Mouse (Mus musculus) liver, embryonic 12.5 days (tissue): ENCODE data around the gene Cluh. TPM values are rescaled to one million over a fixed set of nuclear protein-coding genes. Genes with fewer than 3 reads are reported as not detected.

Experiments used
- ATAC-seq: fragments of 200-750 bp; cut with Nextera tagmentation; 2 replicates; pipeline ENCODE4 v1.8.0; 2017; ENCODE audit warnings: moderate number of reproducible peaks, mild to moderate bottlenecking, moderate library complexity
- H3K27ac ChIP-seq: fragments of 300-500 bp; sonication (generic); 2 replicates; pipeline ENCODE4 v1.5.1; 2016; ENCODE audit warnings: mild to moderate bottlenecking
- H3K27me3 ChIP-seq: fragments of 300-500 bp; sonication (generic); replicated peaks from 2 replicates; pipeline ENCODE4 v1.6.1; 2016; ENCODE audit warnings: mild to moderate bottlenecking, moderate library complexity
- H3K36me3 ChIP-seq: fragments of 300-500 bp; sonication (generic); 2 replicates; pipeline ENCODE4 v1.6.1; 2016; ENCODE audit warnings: mild to moderate bottlenecking, moderate library complexity
- H3K4me1 ChIP-seq: fragments of 300-500 bp; sonication (generic); 2 replicates; pipeline ENCODE4 v1.6.1; 2016
- H3K4me2 ChIP-seq: fragments of 300-500 bp; sonication (generic); 2 replicates; pipeline ENCODE4 v1.6.1; 2016; ENCODE audit warnings: mild to moderate bottlenecking, moderate library complexity
- H3K4me3 ChIP-seq: fragments of 300-500 bp; sonication (generic); 2 replicates; pipeline ENCODE4 v1.5.1; 2016; ENCODE audit warnings: mild to moderate bottlenecking, moderate library complexity
- H3K9ac ChIP-seq: fragments of 300-500 bp; sonication (generic); 2 replicates; pipeline ENCODE4 v1.6.1; 2016; ENCODE audit warnings: mild to moderate bottlenecking, moderate library complexity
- H3K9me3 ChIP-seq: fragments of 300-500 bp; sonication (generic); replicated peaks from 2 replicates; pipeline ENCODE4 v1.6.1; 2016; ENCODE audit warnings: mild to moderate bottlenecking, moderate library complexity
- WGBS: fragments of 180-500 bp; shearing (Covaris S2); methylation state at CpG from one replicate; pipeline ENCODE4 v1.1.7; 2016; ENCODE audit not compliant: insufficient replicate concordance; 5-methylcytosine and 5-hydroxymethylcytosine counted together
- polyA plus RNA-seq: library from polyadenylated mRNA; unstranded; fragments of >200 nt; fragmentation: Nextera tagmentation; extraction: Ambion mirVana; gene quantifications from 2 replicates; pipeline ENCODE4 v1.2.1, GENCODE M21; 2016

The Cluh gene
- polyA plus RNA-seq, 1 experiment from 2014 or later = 50.1 TPM

GRCm38 (mm10) chr11:74666776-74667581, 17.7 kb downstream of the Cluh start:
- Histone ChIP-seq H3K4me2 (no peak overlapping the region), H3K36me3 (peaks cover 92% of the 10 kb centered on the region), H3K4me3 (no peak overlapping the region), H3K9me3 (no peaks in the 10 kb centered on the region), H3K4me1 (no peaks in the 10 kb centered on the region), H3K27ac (no peak overlapping the region), H3K27me3 (no peaks in the 10 kb centered on the region), H3K9ac (no peak overlapping the region)
- 87% methylated on average over 14 of the region's 14 CpGs for WGBS
- no peak for ATAC-seq

DNA sequence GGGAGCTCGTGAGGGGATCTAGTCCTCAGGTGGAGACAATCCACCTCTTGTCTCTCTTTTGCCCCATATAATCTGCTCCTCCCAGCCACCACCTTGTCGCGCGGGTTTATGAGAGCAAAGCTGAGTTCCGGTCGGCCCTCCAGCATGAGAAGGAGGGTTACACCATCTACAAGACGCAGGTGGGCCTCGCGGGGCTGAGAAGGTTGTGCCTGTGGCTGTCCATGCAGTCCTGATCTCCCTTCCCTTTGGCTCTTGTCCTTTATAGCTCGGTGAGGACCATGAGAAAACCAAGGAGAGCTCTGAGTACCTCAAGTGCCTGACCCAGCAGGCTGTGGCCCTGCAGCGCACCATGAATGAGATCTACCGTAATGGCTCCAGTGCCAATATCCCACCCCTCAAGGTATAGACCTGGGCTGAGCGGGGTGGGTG, 18.3 kb downstream of the Cluh start:
- 86% methylated on average over 13 of the region's 13 CpGs for WGBS
- Histone ChIP-seq H3K4me3 (no peak overlapping the region), H3K36me3 (peaks cover 90% of the 10 kb centered on the region), H3K9ac (no peak overlapping the region), H3K4me2 (no peak overlapping the region), H3K4me1 (0 out of 2 replicates have a peak, but pooled peaks cover under 1% of the 10 kb centered on the region), H3K27ac (no peak overlapping the region), H3K9me3 (no peaks in the 10 kb centered on the region), H3K27me3 (no peaks in the 10 kb centered on the region)
- ATAC-seq = no peak

DNA sequence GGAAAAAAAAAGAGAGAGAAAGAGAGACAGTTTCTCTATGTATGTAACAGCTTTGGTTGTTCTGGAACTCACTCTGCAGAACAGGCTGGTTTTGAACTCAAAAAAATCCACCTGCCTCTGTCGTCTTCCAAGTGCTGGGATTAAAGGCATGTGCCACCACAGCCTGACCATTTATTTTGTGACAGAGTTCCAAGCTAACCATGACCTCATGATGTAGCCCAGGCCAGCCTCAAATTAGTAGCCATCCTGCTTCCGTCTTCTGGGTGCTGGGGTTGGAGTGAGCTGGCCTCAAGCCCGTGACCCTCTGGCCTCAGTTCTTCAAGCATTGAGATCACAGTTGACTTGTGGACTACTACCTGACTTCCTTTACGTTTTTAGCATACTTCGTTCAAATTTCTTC, 19.2 kb downstream of the Cluh start:
- H3K9me3 ChIP-seq = no peaks in the 10 kb centered on the region
- 85% methylated on average over 5 of the region's 5 CpGs for WGBS
- H3K9ac ChIP-seq = no peak overlapping the region
- no peaks in the 10 kb centered on the region for H3K27me3 ChIP-seq
- no peak overlapping the region for H3K4me2 ChIP-seq
- H3K27ac ChIP-seq = 0 out of 2 replicates have a peak overlapping the region, but pooled peaks have one; percentile 25
- peaks cover 89% of the 10 kb centered on the region for H3K36me3 ChIP-seq
- no peak for ATAC-seq
- peaks cover 10% of the 10 kb centered on the region for H3K4me1 ChIP-seq
- no peak overlapping the region for H3K4me3 ChIP-seq

DNA sequence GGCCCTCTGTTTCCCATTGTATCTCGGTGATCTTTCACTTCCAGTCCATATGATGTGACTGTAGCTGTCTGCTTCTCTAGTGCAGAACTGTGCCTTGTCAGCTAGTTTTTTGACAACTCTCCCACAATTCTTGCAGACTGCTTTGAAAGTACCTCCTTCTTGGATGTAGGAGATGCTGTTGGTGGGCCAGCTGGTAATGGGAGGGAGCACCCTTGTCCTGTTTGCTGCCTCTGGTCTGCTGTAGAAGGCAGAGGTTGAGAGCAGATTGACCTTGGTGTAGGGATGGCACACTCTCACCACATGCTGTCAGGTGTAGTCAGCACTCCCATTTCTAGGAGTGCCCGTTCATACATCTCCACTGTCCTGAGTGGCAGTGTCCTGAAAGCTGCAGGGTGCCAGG, 19.7 kb downstream of the Cluh start:
- peaks cover 88% of the 10 kb centered on the region for H3K36me3 ChIP-seq

GRCm38 (mm10) chr11:74670151-74670550, 20.9 kb downstream of the Cluh start:
- ATAC-seq = no peak

More for the DNA sequence above, 19.7 kb downstream of the Cluh start:
- Histone ChIP-seq H3K4me1 (peaks cover 15% of the 10 kb centered on the region), H3K4me2 (no peak overlapping the region), H3K27ac (no peak overlapping the region), H3K9ac (no peak overlapping the region), H3K4me3 (no peak overlapping the region), H3K9me3 (no peaks in the 10 kb centered on the region), H3K27me3 (no peaks in the 10 kb centered on the region)
- WGBS = 82% methylated on average over 2 of the region's 2 CpGs
- no peak for ATAC-seq

GRCm38 (mm10) chr11:74671013-74671412, 21.7 kb downstream of the Cluh start:
- H3K4me2 ChIP-seq = no peak overlapping the region
- peaks cover 29% of the 10 kb centered on the region for H3K4me1 ChIP-seq
- no peaks in the 10 kb centered on the region for H3K9me3 ChIP-seq
- no peak for ATAC-seq
- 76% methylated on average over 1 of the region's 1 CpGs for WGBS
- no peaks in the 10 kb centered on the region for H3K27me3 ChIP-seq
- H3K4me3 ChIP-seq = no peak overlapping the region
- no peak overlapping the region for H3K9ac ChIP-seq
- peaks cover 87% of the 10 kb centered on the region for H3K36me3 ChIP-seq
- H3K27ac ChIP-seq = peak overlapping the region; percentile 45

More at GRCm38 (mm10) chr11:74670151-74670550, 20.9 kb downstream of the Cluh start:
- Histone ChIP-seq H3K27me3 (no peaks in the 10 kb centered on the region), H3K4me3 (no peak overlapping the region), H3K27ac (peak overlapping the region; percentile 37), H3K4me1 (peaks cover 26% of the 10 kb centered on the region), H3K36me3 (peaks cover 88% of the 10 kb centered on the region), H3K4me2 (no peak overlapping the region), H3K9ac (no peak overlapping the region), H3K9me3 (no peaks in the 10 kb centered on the region)

DNA sequence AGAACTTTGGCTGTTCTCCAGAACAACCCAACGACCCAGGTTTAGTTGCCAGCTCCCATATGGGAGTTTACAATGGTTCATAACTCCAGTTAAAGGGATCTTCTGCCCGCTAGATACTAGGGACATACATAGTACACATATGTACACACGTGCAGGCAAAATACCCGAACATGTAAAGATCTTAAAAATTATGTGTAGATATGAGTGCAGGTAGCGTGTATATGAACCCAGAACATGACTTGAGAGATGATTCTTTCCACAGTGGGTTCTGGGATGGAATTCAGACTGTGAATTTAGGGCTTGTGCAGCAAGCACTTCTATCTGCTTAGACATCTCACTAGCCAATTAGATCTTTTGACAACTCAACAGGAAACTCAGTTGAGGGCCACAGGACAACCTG, 22.5 kb downstream of the Cluh start:
- Histone ChIP-seq H3K36me3 (peaks cover 86% of the 10 kb centered on the region), H3K4me2 (no peak overlapping the region), H3K27ac (peak overlapping the region; percentile 36), H3K9ac (no peak overlapping the region), H3K9me3 (no peaks in the 10 kb centered on the region), H3K4me3 (no peak overlapping the region), H3K27me3 (no peaks in the 10 kb centered on the region), H3K4me1 (peaks cover 29% of the 10 kb centered on the region)
- no peak for ATAC-seq
- 90% methylated on average over 5 of the region's 5 CpGs for WGBS

DNA sequence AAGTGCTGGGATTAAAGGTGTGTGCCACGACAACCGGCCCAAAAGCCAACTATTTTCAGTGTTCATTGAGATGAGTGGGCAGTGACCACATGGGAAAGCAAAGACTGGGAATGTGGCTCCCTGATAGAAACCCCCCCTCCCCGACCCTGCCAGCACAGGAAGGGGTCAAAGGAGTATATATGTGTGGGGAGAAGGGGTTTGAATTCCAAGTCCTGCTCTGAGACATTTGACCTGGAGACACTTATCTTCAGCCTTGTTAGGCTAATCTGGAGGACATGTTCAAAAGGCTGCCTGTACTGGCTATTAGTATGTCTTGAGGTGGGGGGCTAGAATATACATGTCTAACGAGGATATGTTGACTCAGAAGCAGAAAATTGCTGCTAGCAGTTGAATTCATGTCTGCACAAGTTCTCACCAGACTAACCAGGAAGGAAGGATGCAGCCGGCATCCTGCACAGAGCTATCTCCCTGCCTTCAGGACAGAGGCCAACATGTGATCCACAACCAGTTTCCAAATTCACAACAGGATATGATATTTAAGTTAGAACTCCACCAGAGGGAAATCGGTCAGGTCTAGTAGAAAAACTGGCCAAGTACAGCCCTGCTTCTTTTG, 23.7 kb downstream of the Cluh start:
- H3K9ac ChIP-seq = no peak overlapping the region
- H3K9me3 ChIP-seq = no peaks in the 10 kb centered on the region
- H3K27ac ChIP-seq = peak overlapping the region; percentile 75
- 65% methylated on average over 6 of the region's 6 CpGs for WGBS
- H3K36me3 ChIP-seq = peaks cover 86% of the 10 kb centered on the region
- H3K27me3 ChIP-seq = no peaks in the 10 kb centered on the region
- H3K4me1 ChIP-seq = peaks cover 29% of the 10 kb centered on the region
- peak overlapping the region; percentile 17; the same call in 1 of the 2 replicates for H3K4me2 ChIP-seq
- H3K4me3 ChIP-seq = no peak overlapping the region
- ATAC-seq = peak; percentile 19; the same call in 1 of the 2 replicates

- Histone ChIP-seq H3K9ac (peak overlapping the region; percentile 35; the same call in 1 of the 2 replicates), H3K36me3 (peaks cover 86% of the 10 kb centered on the region), H3K4me2 (peak overlapping the region; percentile 17), H3K27me3 (no peaks in the 10 kb centered on the region), H3K9me3 (no peaks in the 10 kb centered on the region), H3K4me1 (peaks cover 29% of the 10 kb centered on the region), H3K27ac (peak overlapping the region; percentile 75), H3K4me3 (no peak overlapping the region)
- peak; percentile 98 for ATAC-seq
- 17% methylated on average over 1 of the region's 1 CpGs for WGBS
Measured at GRCm38 (mm10) chr11:74673561-74673960, 24.3 kb downstream of the Cluh start.

- Histone ChIP-seq H3K9ac (no peak overlapping the region), H3K4me1 (peaks cover 29% of the 10 kb centered on the region), H3K9me3 (no peaks in the 10 kb centered on the region), H3K4me3 (no peak overlapping the region), H3K36me3 (peaks cover 86% of the 10 kb centered on the region), H3K27me3 (no peaks in the 10 kb centered on the region), H3K4me2 (no peak overlapping the region; the same call in 1 of the 2 replicates), H3K27ac (peak overlapping the region; percentile 75)
- no peak for ATAC-seq
- 89% methylated on average over 8 of the region's 8 CpGs for WGBS
Measured at GRCm38 (mm10) chr11:74674713-74675112, 25.4 kb downstream of the Cluh start.

GRCm38 (mm10) chr11:74675156-74675555, 25.9 kb downstream of the Cluh start:
- Histone ChIP-seq H3K27me3 (no peaks in the 10 kb centered on the region), H3K4me1 (peaks cover 29% of the 10 kb centered on the region), H3K9me3 (no peaks in the 10 kb centered on the region), H3K27ac (peak overlapping the region; percentile 75; the same call in 1 of the 2 replicates), H3K36me3 (peaks cover 86% of the 10 kb centered on the region), H3K4me2 (no peak overlapping the region), H3K4me3 (no peak overlapping the region), H3K9ac (no peak overlapping the region)
- no peak for ATAC-seq
- WGBS = 82% methylated on average over 4 of the region's 4 CpGs

DNA sequence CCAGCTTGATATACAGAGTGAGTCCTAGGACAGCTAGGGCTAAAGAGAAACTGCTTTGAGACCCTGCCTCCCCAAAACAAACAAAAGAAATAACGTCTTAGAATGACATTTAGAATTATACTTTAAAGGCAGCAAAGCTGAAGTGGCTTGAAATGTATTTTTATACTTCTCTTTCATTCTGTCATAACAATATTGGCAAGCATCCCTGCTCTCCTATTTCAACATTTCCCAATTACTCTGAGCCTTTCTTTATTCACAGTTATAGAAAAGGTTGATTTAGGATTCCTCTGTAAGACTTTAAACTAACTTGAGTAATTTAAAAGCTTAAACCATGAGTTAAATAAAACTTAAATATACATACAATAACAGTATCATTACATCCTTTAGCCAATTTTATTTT, 42.9 kb downstream of the Cluh start:
- Histone ChIP-seq H3K4me1 (peaks cover 11% of the 10 kb centered on the region), H3K27ac (no peak overlapping the region), H3K9ac (no peak overlapping the region), H3K27me3 (no peaks in the 10 kb centered on the region), H3K36me3 (peaks cover 71% of the 10 kb centered on the region), H3K9me3 (no peaks in the 10 kb centered on the region), H3K4me3 (no peak overlapping the region), H3K4me2 (no peak overlapping the region)
- WGBS = 79% methylated on average over 1 of the region's 1 CpGs
- ATAC-seq = no peak
